ENCODE assay signal across 25 mouse cellular contexts in the genomic region with DNA sequence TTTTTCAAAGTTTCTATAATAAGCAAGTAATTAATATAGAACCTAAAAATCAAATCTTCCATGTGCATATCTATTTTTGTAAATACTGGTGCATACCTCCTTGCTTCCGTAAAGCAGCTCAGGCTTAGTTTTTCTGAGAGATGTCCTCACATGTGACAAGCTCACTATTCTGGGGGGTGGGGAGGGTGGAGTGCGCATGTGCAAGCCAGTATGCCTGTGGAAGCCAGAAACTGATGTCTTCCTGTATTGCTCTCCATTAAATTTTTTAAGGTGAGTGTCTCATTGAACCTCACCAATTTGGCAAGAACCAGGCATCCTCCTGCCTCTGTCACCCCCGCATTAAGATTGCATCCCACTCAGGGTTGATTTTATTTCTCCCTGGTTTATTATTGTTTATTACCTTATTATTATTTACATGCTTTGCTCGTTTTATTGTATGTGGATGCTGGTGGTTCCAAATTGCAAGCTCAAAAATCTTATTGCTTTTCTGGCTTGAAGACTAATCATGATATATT.
DNase-seq lines count a peak whose midpoint lies in the region; ATAC-seq and TF ChIP-seq lines count a peak whose summit lies in the region.
"Had no signal": no experiment of that assay in that cellular context is flagged by ENCODE, and none has a peak within 500 bp of the region (broad histone marks: within the 10 kb centered on the region; RNA-seq: fewer than 3 reads in every experiment).

No protein-coding gene starts in this region.

- WGBS in forebrain, embryonic 15.5 days, result 82% methylated on average over 4 of the region's 4 CpGs
- 83% methylated on average over 4 of the region's 4 CpGs for WGBS in forebrain, embryonic 16.5 days
- WGBS in cerebellum, adult 2 months, result 33% methylated on average over 4 of the region's 4 CpGs

- H3K27me3 ChIP-seq in forebrain, embryonic 15.5 days, result no peaks in the 10 kb centered on the region
- H3K27me3 ChIP-seq in forebrain, embryonic 16.5 days (replicated peaks; ENCODE audit: control insufficient read depth, insufficient read depth, low read length), result no peaks in the 10 kb centered on the region
- H3K27me3 ChIP-seq in cerebellum, adult 2 months (ENCODE audit: control insufficient read depth, insufficient read depth, low read length), result no peaks in the 10 kb centered on the region
- H3K27me3 ChIP-seq: embryonic facial prominence, embryonic 12.5 days; heart, embryonic 13.5 days; limb, embryonic 15.5 days; liver, embryonic 13.5 days; neural tube, embryonic 15.5 days; stomach, embryonic 15.5 days had no signal

- DNase-seq in brain, adult 2 months (ENCODE audit: low read depth, low spot score), result peak; percentile 46
- DNase-seq in cerebellum, adult 2 months, result peak; percentile 32 to 47
- peak; percentile 64 to 80 for DNase-seq in cerebellum, postnatal 25 days
- no peak for DNase-seq in retina, embryonic 14.5 days (ENCODE audit: low spot score)
- DNase-seq: B cell, adult 2 months; embryo, embryonic 11 days; heart, postnatal 10 days; kidney, adult 8-10 months; kidney, postnatal 4 days; liver, embryonic 13.5 days; lung, adult 2 months; lung, postnatal 10 days; thymus, adult 2 months; thymus, postnatal 4 days had no signal

- no peak overlapping the region for H3K4me2 ChIP-seq in forebrain, embryonic 15.5 days (replicated peaks)
- H3K4me2 ChIP-seq in forebrain, embryonic 16.5 days (ENCODE audit: low read length), result no peak overlapping the region
- H3K4me2 ChIP-seq: embryonic facial prominence, embryonic 12.5 days; heart, embryonic 13.5 days; limb, embryonic 15.5 days; liver, embryonic 13.5 days; neural tube, embryonic 15.5 days; stomach, embryonic 15.5 days had no signal

- peak overlapping the region; percentile 79 for H3K27ac ChIP-seq in forebrain, embryonic 15.5 days (replicated peaks)
- H3K27ac ChIP-seq in forebrain, embryonic 16.5 days (ENCODE audit: low read length), result no peak overlapping the region
- peak overlapping the region; percentile 17; the same call in 1 of the 2 replicates for H3K27ac ChIP-seq in cerebellum, adult 2 months (ENCODE audit: insufficient read depth, low read length)
- H3K27ac ChIP-seq: embryonic facial prominence, embryonic 12.5 days; heart, embryonic 13.5 days; kidney, postnatal 0 days; limb, embryonic 10.5 days; liver, embryonic 13.5 days; macrophage; stomach, embryonic 15.5 days had no signal

- peaks cover 16% of the 10 kb centered on the region for H3K4me1 ChIP-seq in forebrain, embryonic 15.5 days
- H3K4me1 ChIP-seq in forebrain, embryonic 16.5 days (replicated peaks; ENCODE audit: control insufficient read depth, insufficient read depth, low read length), result peaks cover 9% of the 10 kb centered on the region
- peaks cover 10% of the 10 kb centered on the region; the same call in 1 of the 2 replicates for H3K4me1 ChIP-seq in cerebellum, adult 2 months (ENCODE audit: control insufficient read depth, insufficient read depth, low read length)
- H3K4me1 ChIP-seq: embryonic facial prominence, embryonic 12.5 days; heart, embryonic 13.5 days; liver, embryonic 13.5 days; neural tube, embryonic 15.5 days; stomach, embryonic 15.5 days had no signal

- no peak for ATAC-seq in forebrain, embryonic 15.5 days (replicated peaks)
- no peak for ATAC-seq in forebrain, embryonic 16.5 days
- ATAC-seq: intestine, embryonic 16.5 days had no signal

- TF ChIP-seq POLR2A in cerebellum, adult 2 months (IDR thresholded peaks at IDR 0.05; ENCODE audit: borderline replicate concordance, insufficient read depth, low read length), result no peak

- no peak for TF ChIP-seq CTCF in cerebellum, adult 2 months (IDR thresholded peaks at IDR 0.05; ENCODE audit: borderline replicate concordance, insufficient read depth, low read depth, low read length)

- no peaks in the 10 kb centered on the region for H3K36me3 ChIP-seq in forebrain, embryonic 15.5 days
- H3K36me3 ChIP-seq in forebrain, embryonic 16.5 days (ENCODE audit: control insufficient read depth, insufficient read depth), result no peaks in the 10 kb centered on the region
- H3K36me3 ChIP-seq: embryonic facial prominence, embryonic 12.5 days; heart, embryonic 13.5 days; limb, embryonic 10.5 days; limb, embryonic 15.5 days; liver, embryonic 13.5 days; neural tube, embryonic 15.5 days; stomach, embryonic 15.5 days had no signal

- H3K4me3 ChIP-seq in forebrain, embryonic 15.5 days, result no peak overlapping the region
- H3K4me3 ChIP-seq in forebrain, embryonic 16.5 days (replicated peaks; ENCODE audit: low read length), result no peak overlapping the region
- H3K4me3 ChIP-seq in cerebellum, adult 2 months (replicated peaks; ENCODE audit: insufficient read depth, low read depth, low read length), result no peak overlapping the region
- H3K4me3 ChIP-seq: embryonic facial prominence, embryonic 12.5 days; heart, embryonic 13.5 days; limb, embryonic 10.5 days; limb, embryonic 15.5 days; liver, embryonic 13.5 days; neural tube, embryonic 15.5 days; stomach, embryonic 15.5 days had no signal

- no peak overlapping the region for H3K9ac ChIP-seq in forebrain, embryonic 15.5 days (replicated peaks)
- H3K9ac ChIP-seq in forebrain, embryonic 16.5 days (replicated peaks; ENCODE audit: low read depth, low read length), result no peak overlapping the region
- H3K9ac ChIP-seq: embryonic facial prominence, embryonic 12.5 days; heart, embryonic 13.5 days; limb, embryonic 15.5 days; liver, embryonic 13.5 days; neural tube, embryonic 15.5 days; stomach, embryonic 15.5 days had no signal

- H3K9me3 ChIP-seq in forebrain, embryonic 15.5 days, result no peaks in the 10 kb centered on the region
- no peaks in the 10 kb centered on the region for H3K9me3 ChIP-seq in forebrain, embryonic 16.5 days (ENCODE audit: control insufficient read depth, low read length)
- H3K9me3 ChIP-seq: embryonic facial prominence, embryonic 12.5 days; heart, embryonic 13.5 days; limb, embryonic 10.5 days; limb, embryonic 15.5 days; liver, embryonic 13.5 days; neural tube, embryonic 15.5 days; stomach, embryonic 15.5 days had no signal
